Mouse (Mus musculus): Measurements from ENCODE around the gene Inpp5f.
"Not testable (repeated sequence)": the region's sequence is repeated elsewhere in the genome, so short reads cannot be mapped to it uniquely, and the experiment has no call there.

Gene Inpp5f

GRCm38 (mm10) chr7:128610897-128611798 lies at the start of gene Inpp5f:
Gene Inpp5f (plus strand): TSS chr7:128611328.
- peak; percentile 93 for DNase-seq

GRCm38 (mm10) chr7:128563373-128563772 lies 47.8 kb upstream of the Inpp5f start:
- no peak for DNase-seq

GRCm38 (mm10) chr7:128566311-128566710 lies 44.8 kb upstream of the Inpp5f start:
- no peak for DNase-seq

- DNase-seq, result no peak
Measured at GRCm38 (mm10) chr7:128567561-128568244, 43.4 kb upstream of the Inpp5f start.

GRCm38 (mm10) chr7:128569429-128569828 lies 41.7 kb upstream of the Inpp5f start:
- DNase-seq, result not testable (repeated sequence)

- DNase-seq, result no peak
Measured at GRCm38 (mm10) chr7:128569987-128570656, 41.0 kb upstream of the Inpp5f start.

GRCm38 (mm10) chr7:128570657-128571056 lies 40.5 kb upstream of the Inpp5f start:
- not testable (repeated sequence) for DNase-seq

GRCm38 (mm10) chr7:128572030-128572429 lies 39.1 kb upstream of the Inpp5f start:
- no peak for DNase-seq

GRCm38 (mm10) chr7:128575211-128575610 lies 35.9 kb upstream of the Inpp5f start:
- no peak for DNase-seq

- DNase-seq, result no peak
Measured at GRCm38 (mm10) chr7:128575794-128576193, 35.3 kb upstream of the Inpp5f start.

GRCm38 (mm10) chr7:128577607-128578006 lies 33.5 kb upstream of the Inpp5f start:
- no peak for DNase-seq

GRCm38 (mm10) chr7:128578199-128578945 lies 32.8 kb upstream of the Inpp5f start:
- no peak for DNase-seq

GRCm38 (mm10) chr7:128579381-128579780 lies 31.7 kb upstream of the Inpp5f start:
- DNase-seq, result no peak

- no peak for DNase-seq
Measured at GRCm38 (mm10) chr7:128580318-128580717, 30.8 kb upstream of the Inpp5f start.

GRCm38 (mm10) chr7:128581864-128582484 lies 29.2 kb upstream of the Inpp5f start:
- DNase-seq, result no peak

- no peak for DNase-seq
Measured at GRCm38 (mm10) chr7:128583213-128583948, 27.7 kb upstream of the Inpp5f start.

- DNase-seq, result no peak
Measured at GRCm38 (mm10) chr7:128587334-128587933, 23.7 kb upstream of the Inpp5f start.

- DNase-seq, result no peak
Measured at GRCm38 (mm10) chr7:128591345-128592084, 19.6 kb upstream of the Inpp5f start.

- peak; percentile 49 for DNase-seq
Measured at GRCm38 (mm10) chr7:128592118-128592935, 18.8 kb upstream of the Inpp5f start.

- DNase-seq, result no peak
Measured at GRCm38 (mm10) chr7:128592936-128593241, 18.2 kb upstream of the Inpp5f start.

All from right cerebral cortex, postnatal 4 days (tissue).